Mouse (Mus musculus) hindbrain, embryonic 14.5 days (tissue): ENCODE measurements around the gene Tnfsf11. TPM values are rescaled to one million over a fixed set of nuclear protein-coding genes. Genes with fewer than 3 reads are reported as not detected.

ENCODE experiments used
- ATAC-seq: fragments of 200-750 bp; cut with Nextera tagmentation; 2 replicates; pipeline ENCODE4 v1.8.0; 2017; ENCODE audit warnings: moderate number of reproducible peaks, mild to moderate bottlenecking, moderate TSS enrichment, moderate library complexity; ENCODE audit not compliant: low FRiP score
- DNase-seq: peaks from one replicate; pipeline ENCODE4 v3.0.0-alpha.2; 2015; ENCODE audit warnings: low spot score
- H3K27ac ChIP-seq: fragments of 300-500 bp; sonication (generic); 2 replicates; pipeline ENCODE4 v1.5.1; 2014; ENCODE audit warnings: mild to moderate bottlenecking, moderate library complexity
- H3K27me3 ChIP-seq: fragments of 300-500 bp; sonication (generic); 2 replicates; pipeline ENCODE4 v1.6.1; 2014; ENCODE audit warnings: mild to moderate bottlenecking, low read length, mixed read lengths; ENCODE audit not compliant: control insufficient read depth, insufficient read depth
- H3K36me3 ChIP-seq: fragments of 300-500 bp; sonication (generic); replicated peaks from 2 replicates; pipeline ENCODE4 v1.6.1; 2014; ENCODE audit not compliant: control insufficient read depth, insufficient read depth
- H3K4me1 ChIP-seq: fragments of 300-500 bp; sonication (generic); replicated peaks from 2 replicates; pipeline ENCODE4 v1.6.1; 2014; ENCODE audit warnings: antibody characterized with exemption, low read length, mixed read lengths; ENCODE audit not compliant: control insufficient read depth, insufficient read depth
- H3K4me2 ChIP-seq: fragments of 300-500 bp; sonication (generic); replicated peaks from 2 replicates; pipeline ENCODE4 v1.6.1; 2014; ENCODE audit warnings: mild to moderate bottlenecking, moderate library complexity
- H3K4me3 ChIP-seq: fragments of 300-500 bp; sonication (generic); replicated peaks from 2 replicates; pipeline ENCODE4 v1.5.1; 2014; ENCODE audit warnings: mild to moderate bottlenecking, low read length
- H3K9ac ChIP-seq: fragments of 300-500 bp; sonication (generic); 2 replicates; pipeline ENCODE4 v1.6.1; 2014
- H3K9me3 ChIP-seq: fragments of 300-500 bp; sonication (generic); 2 replicates; pipeline ENCODE4 v1.6.1; 2016; ENCODE audit warnings: low read length; ENCODE audit not compliant: control insufficient read depth
- WGBS: fragments of 180-500 bp; shearing (Covaris S2); extraction: QIAGEN DNeasy Blood & Tissue Kit; methylation state at CpG from one replicate; pipeline ENCODE4 v1.1.7; 2014; 5-methylcytosine and 5-hydroxymethylcytosine counted together
- polyA plus RNA-seq: library from polyadenylated mRNA; unstranded; fragments of >200 nt; fragmentation: Nextera tagmentation; extraction: Ambion mirVana; gene quantifications from 2 replicates; pipeline ENCODE4 v1.2.1, GENCODE M21; 2014

The Tnfsf11 gene
- polyA plus RNA-seq, 1 experiment from 2014 or later = 0.20 TPM

DNA sequence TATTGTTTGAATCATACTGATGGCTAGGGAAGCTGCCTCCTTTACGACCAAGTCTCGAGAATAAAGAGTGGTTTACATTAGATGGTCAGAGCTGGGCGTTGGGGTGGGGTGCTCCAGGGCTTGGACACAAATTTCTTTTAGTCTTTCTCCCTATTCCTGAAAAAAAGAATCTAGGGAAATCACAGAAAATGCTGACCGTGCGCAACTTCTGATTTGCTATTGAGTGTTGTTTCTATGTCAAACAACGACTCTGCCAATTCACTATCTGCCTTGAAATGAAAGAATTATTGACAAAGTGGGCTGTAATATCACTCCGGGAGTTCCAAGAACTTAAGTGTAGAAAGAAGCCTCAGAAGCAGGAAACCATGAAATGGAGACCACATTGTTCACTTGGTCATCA, 23.5 kb upstream of the Tnfsf11 start:
- no peaks in the 10 kb centered on the region for H3K36me3 ChIP-seq
- no peak overlapping the region for H3K4me2 ChIP-seq
- 70% methylated on average over 7 of the region's 7 CpGs for WGBS
- ATAC-seq (no peak), DNase-seq (no peak)
- H3K9me3 ChIP-seq = no peaks in the 10 kb centered on the region
- no peaks in the 10 kb centered on the region for H3K27me3 ChIP-seq
- H3K9ac ChIP-seq = no peak overlapping the region
- H3K4me3 ChIP-seq = no peak overlapping the region
- H3K27ac ChIP-seq = no peak overlapping the region
- H3K4me1 ChIP-seq = no peaks in the 10 kb centered on the region

DNA sequence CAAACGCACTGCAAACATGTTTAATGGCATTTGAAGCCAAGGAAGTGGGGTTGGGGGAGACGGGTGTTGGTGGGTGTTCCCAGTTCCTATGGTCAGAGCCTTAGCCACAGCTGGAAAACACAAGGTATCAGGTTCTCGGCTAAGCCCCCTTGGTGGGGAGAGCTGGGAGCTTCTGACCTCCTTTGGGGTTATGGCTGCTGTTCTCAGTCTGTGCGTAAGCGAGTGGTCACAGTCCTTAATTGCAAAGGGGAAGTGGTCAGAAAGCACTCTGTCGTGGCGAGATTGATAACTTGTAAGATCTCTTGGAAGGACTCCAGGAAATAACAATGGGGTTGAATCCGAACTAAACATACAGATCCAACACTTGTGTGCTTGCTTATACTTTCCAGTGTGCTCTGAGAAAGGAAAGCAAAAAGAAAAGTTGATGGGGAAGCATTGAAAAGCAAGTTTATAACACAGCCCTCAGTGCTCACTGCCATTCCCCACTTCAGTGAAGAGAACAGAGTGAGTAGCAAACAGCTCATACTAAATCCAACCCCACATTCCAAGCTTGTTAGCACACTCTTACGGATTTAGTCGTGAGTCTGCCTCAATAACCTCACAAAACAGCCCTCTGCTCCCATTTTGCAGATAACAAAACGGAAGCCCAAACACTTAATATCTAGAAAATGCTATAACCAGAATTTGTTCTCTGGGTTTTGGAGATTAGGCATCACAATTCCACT, 22.9 kb upstream of the Tnfsf11 start:
- DNase-seq = no peak
- whole genome bisulfite sequencing = 47% methylated on average over 11 of the region's 11 CpGs

DNA sequence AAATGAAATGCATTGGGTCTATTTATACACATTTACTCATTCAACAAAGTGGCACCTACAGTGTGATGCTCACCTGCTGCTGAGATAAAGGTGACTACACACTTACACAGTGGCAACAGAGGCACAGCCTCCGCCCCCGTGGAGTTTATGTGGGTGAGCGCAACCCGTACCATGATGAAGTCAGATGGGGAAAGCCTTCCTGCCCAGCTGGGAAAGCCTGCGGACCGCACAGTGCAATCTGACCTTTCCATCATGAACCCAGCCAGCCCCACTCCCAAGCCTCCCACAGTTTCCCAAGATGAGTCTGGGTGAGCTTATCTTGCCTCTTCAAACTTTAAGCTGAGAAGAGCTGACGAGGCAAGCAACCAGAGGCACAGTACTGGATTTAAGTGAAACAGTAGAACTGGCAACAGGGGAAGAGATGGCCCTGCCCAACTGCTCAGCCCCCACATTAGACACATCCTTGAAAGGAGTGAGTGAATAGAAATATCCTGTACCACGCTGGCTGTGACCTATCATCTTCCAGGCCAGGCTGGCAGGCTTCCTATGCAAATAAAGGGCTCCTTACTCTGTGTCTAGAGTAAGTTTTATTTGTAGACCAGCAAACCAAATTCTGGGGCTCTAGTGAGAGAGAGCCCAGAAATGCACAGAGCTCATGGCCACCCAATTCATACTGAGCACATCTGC, 22.1 kb upstream of the Tnfsf11 start:
- Histone ChIP-seq H3K4me3 (no peak overlapping the region), H3K27ac (no peak overlapping the region), H3K9me3 (no peaks in the 10 kb centered on the region), H3K4me1 (no peaks in the 10 kb centered on the region), H3K4me2 (no peak overlapping the region), H3K9ac (no peak overlapping the region), H3K36me3 (no peaks in the 10 kb centered on the region), H3K27me3 (no peaks in the 10 kb centered on the region)
- 83% methylated on average over 8 of the region's 8 CpGs for WGBS
- ATAC-seq (no peak), DNase-seq (no peak)

More for the DNA sequence above, 22.9 kb upstream of the Tnfsf11 start:
- no peaks in the 10 kb centered on the region for H3K4me1 ChIP-seq
- H3K9ac ChIP-seq = no peak overlapping the region
- no peak overlapping the region for H3K4me2 ChIP-seq
- H3K4me3 ChIP-seq = no peak overlapping the region
- no peaks in the 10 kb centered on the region for H3K36me3 ChIP-seq
- no peaks in the 10 kb centered on the region for H3K27me3 ChIP-seq
- no peak for ATAC-seq
- no peak overlapping the region for H3K27ac ChIP-seq
- H3K9me3 ChIP-seq = no peaks in the 10 kb centered on the region

DNA sequence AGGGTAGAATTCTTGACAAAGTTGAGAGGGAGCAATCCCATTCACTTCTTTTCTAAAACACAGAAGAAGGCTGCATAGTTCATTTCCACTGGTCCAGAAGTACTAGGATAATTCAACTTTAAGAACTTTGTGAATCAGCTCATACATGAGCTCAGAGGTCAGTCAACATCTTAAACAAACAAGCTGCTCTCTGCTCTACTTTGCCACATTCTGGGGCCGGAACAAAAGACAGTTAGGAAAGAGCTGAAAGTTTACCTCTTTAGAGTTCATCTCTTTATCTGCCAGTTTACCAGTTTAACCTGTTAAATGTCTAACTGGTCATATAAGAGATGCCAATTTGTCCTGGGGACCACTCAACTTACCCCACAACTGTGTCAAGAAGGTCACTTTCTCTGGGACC, 15.5 kb upstream of the Tnfsf11 start:
- ATAC-seq = no peak
- H3K4me2 ChIP-seq = no peak overlapping the region
- no peaks in the 10 kb centered on the region for H3K27me3 ChIP-seq
- no peaks in the 10 kb centered on the region for H3K9me3 ChIP-seq
- no peak overlapping the region for H3K9ac ChIP-seq
- DNase-seq = no peak
- no peak overlapping the region for H3K27ac ChIP-seq
- WGBS = 93% methylated on average over 1 of the region's 1 CpGs
- no peaks in the 10 kb centered on the region for H3K36me3 ChIP-seq
- no peak overlapping the region for H3K4me3 ChIP-seq
- H3K4me1 ChIP-seq = no peaks in the 10 kb centered on the region

DNA sequence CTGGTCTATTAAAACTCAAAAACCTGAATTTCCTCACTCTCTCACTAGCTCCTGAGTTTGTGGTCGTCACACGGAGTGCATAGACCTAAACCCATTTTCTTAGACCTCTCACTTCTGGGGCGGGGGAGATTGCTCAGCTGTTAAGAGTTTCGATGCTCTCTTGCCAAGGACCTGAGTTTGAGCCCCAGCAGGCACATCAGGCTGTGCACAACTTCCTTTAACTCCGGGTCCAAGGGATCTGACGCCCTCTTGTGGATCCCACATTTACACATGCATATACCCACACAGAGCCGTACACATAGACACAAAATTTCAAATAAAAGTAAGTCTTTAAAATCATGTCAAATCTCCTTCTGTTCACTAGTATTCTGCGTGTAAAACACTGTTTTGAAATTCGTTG, 15.1 kb upstream of the Tnfsf11 start:
- no peaks in the 10 kb centered on the region for H3K36me3 ChIP-seq
- ATAC-seq = no peak
- no peak for DNase-seq
- H3K4me3 ChIP-seq = no peak overlapping the region
- H3K27me3 ChIP-seq = no peaks in the 10 kb centered on the region
- H3K4me2 ChIP-seq = no peak overlapping the region
- H3K4me1 ChIP-seq = no peaks in the 10 kb centered on the region
- H3K9me3 ChIP-seq = no peaks in the 10 kb centered on the region
- H3K9ac ChIP-seq = no peak overlapping the region
- WGBS = 87% methylated on average over 9 of the region's 9 CpGs
- H3K27ac ChIP-seq = no peak overlapping the region

DNA sequence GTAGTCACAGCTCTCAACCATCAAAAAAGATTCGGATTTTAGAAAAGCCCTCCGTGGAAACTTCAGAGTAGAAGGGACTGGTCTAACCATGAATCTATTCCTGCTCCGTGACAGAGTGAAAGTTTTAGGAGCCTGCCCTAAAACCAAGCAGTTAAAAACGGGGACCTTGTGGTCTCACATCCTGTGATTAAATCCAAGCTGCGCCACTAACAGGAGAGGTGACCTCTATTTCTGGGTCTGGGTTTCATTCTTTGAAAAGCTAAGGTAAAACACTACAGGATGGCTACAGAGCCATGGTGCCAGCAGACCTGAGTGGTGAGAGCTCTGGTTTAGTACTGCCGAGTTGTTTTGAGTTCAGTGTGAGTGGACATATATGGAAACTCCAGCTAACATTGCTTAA, 12.4 kb upstream of the Tnfsf11 start:
- Histone ChIP-seq H3K4me1 (no peaks in the 10 kb centered on the region), H3K4me3 (no peak overlapping the region), H3K27me3 (no peaks in the 10 kb centered on the region), H3K9ac (no peak overlapping the region), H3K4me2 (no peak overlapping the region), H3K27ac (no peak overlapping the region), H3K9me3 (no peaks in the 10 kb centered on the region), H3K36me3 (no peaks in the 10 kb centered on the region)
- WGBS = 92% methylated on average over 6 of the region's 6 CpGs
- no peak for ATAC-seq
- no peak for DNase-seq

DNA sequence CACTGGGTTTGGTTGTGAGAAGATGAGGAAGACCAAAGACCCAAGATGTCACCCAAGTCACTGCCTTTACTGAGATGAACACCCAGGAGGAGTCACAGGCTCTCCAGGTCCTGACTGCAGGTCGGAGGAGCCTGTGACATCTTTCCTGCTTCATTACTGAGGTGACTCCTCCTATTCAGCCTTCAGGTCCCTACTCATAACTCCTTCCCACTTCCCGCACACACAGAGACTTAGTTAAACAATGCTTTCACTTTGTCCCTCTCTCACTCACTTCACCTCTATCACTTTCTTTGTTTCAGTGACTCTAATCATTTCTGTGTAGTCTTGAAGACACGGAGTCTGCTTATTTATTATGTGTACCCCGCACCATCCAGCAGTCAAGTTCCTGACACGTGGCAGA, 11.7 kb upstream of the Tnfsf11 start:
- Histone ChIP-seq H3K27ac (no peak overlapping the region), H3K9ac (no peak overlapping the region), H3K4me1 (no peaks in the 10 kb centered on the region), H3K4me2 (no peak overlapping the region), H3K4me3 (no peak overlapping the region), H3K27me3 (no peaks in the 10 kb centered on the region), H3K36me3 (no peaks in the 10 kb centered on the region), H3K9me3 (no peaks in the 10 kb centered on the region)
- WGBS = 75% methylated on average over 5 of the region's 5 CpGs
- ATAC-seq (no peak), DNase-seq (no peak)

DNA sequence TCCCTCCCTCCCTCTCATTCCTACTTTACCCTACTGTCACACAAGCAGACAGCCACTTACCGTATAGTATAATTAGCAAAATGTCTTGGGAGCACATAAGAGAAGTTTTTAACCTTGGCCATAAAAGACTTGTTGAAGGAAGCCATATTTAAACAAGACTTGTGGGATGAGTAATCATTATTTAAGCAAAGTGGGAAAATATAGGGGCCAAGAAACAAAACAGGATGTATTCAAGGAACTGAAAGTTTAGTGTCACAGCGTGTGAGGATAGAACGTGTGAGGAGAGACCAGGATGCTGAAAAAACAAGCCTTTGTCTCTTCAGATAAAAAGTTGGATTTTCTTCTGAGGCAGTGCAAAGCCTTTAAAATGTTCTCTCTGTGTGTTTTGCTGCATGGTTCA, 11.2 kb upstream of the Tnfsf11 start:
- Histone ChIP-seq H3K4me2 (no peak overlapping the region), H3K4me1 (no peaks in the 10 kb centered on the region), H3K9me3 (no peaks in the 10 kb centered on the region), H3K27ac (no peak overlapping the region), H3K9ac (no peak overlapping the region), H3K36me3 (no peaks in the 10 kb centered on the region), H3K4me3 (no peak overlapping the region), H3K27me3 (no peaks in the 10 kb centered on the region)
- ATAC-seq (no peak), DNase-seq (no peak)
- 84% methylated on average over 3 of the region's 3 CpGs for WGBS

DNA sequence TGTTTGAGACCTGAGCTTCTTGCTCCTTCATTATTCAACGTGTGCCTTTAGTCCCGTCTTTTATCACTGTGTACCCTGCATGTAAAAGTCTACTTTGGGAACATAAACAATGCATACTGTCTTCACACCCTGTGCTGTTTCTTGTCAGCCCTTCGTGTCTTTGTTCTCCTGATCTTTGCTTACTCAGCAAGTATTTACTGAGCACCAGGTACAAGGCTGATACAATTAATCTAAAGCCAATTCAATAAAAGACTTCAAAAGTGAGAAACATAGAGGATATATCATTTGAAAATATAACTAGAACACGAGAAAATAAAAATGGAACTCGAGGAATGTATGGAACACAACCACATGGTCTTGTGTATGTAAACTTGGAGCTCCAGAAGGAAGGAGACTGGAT, 9.8 kb upstream of the Tnfsf11 start:
- no peak overlapping the region for H3K9ac ChIP-seq
- no peaks in the 10 kb centered on the region for H3K9me3 ChIP-seq
- no peak for DNase-seq
- no peak overlapping the region for H3K4me3 ChIP-seq
- H3K4me2 ChIP-seq = no peak overlapping the region
- H3K27me3 ChIP-seq = no peaks in the 10 kb centered on the region
- no peaks in the 10 kb centered on the region for H3K4me1 ChIP-seq
- WGBS = 88% methylated on average over 5 of the region's 5 CpGs
- ATAC-seq = no peak
- H3K27ac ChIP-seq = no peak overlapping the region
- H3K36me3 ChIP-seq = no peaks in the 10 kb centered on the region
